Mouse (Mus musculus): ENCODE data around the gene Bcat2.
"Not testable (repeated sequence)": the region's sequence is repeated elsewhere in the genome, so short reads cannot be mapped to it uniquely, and the experiment has no call there.

Bcat2 gene

DNA sequence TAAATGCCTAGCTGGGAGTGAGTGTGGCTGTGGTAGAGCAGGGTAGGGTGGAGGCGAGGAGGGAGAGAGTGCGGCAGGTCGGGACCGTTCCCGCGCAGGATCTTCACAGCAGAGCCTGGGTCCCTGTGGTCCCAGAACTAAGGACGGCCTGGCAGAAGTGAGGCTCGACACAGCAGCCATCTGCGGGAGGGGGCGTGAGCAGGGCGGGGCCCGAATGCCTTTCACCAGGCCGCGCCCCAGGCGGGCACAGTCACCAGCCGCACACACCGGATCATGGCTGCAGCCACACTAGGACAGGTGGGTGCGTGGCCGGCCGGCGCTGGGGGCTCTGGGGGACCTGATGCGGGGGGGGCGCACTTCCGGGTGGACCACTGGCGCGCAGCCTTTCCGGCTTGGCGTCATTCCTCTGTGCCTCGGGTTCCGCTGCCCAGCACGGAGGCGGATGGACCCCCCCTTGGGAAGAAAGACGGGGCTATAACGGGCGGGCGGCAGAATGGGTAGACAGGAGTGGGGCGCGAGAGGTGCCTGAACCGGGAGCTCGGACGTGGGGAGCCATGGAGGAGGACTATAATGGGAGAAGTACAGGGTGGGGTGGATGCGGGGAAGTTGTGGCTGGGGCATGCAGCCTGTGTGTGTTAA, at the start of gene Bcat2:
TSS of gene Bcat2 (plus strand) at position 51 of the 639 bp plus-strand sequence.
- peak; percentile 64 for DNase-seq (ENCODE audit: low spot score)

DNA sequence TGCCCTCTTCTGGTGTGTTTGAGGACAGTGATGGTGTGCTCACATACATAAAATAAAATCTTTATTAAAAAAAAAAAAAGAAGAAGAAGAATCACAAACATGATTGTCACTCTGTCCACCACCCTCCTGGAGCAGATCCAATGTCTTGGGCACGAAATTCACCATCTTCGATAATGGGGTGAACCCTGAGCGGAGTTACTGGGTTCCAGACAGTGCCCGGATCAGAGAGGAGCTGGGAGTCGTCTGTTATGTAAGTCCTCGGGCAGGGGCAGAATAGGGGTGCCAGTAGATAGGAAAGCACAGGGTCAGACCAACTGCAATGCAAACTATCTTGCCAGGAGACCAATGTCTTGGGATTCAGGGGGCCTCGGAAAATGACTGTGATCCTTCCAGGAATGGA, 49.3 kb upstream of the Bcat2 start:
- DNase-seq (ENCODE audit: low spot score), result no peak

DNA sequence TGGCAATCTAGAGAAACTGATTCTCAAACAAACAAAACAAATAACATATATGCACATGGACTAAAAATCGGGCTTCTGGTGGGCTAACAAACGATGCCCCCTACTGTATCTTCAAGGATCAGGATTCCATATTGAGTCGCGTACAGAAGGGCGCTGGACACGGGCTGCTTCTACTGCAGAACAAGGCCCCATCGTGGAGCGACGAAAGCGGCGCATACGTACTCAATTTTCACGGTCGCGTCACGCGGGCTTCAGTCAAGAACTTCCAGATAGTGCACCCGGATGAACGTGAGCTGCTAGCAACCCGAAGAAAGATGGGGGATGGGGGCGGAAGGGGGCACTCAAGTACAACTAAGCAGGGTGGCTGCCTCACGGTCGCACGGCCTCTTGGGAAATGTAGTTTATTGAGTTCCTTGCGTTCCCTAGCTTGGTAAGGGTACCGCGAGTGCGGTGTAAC, 48.2 kb upstream of the Bcat2 start:
- peak; percentile 91 for DNase-seq (ENCODE audit: low spot score)

DNA sequence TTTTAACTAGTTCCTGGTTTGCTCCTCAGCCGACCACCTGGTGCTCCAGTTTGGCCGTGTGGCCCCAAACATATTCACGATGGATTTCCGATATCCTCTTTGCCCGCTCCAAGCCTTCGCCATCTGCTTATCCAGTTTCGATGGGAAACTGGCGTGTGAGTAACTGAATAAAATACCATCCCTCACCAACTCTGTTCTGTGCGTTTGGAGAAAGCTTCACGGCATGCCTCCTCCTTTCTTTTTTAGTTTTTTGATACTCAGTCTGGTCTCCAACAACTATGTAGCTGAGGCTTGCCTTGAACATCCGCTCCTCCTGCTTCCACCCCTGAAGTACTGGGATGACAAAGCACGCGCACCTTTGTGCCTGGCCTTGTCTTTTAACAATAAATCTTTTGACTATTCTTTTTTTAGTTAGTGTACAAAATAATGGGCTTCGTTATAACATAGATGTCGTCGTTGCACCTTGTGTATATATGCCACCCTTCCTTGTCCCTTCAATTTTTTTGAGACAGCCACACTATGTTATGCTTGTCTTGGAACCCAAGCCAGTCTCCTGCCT, 47.7 kb upstream of the Bcat2 start:
- DNase-seq (ENCODE audit: low spot score), result no peak

DNA sequence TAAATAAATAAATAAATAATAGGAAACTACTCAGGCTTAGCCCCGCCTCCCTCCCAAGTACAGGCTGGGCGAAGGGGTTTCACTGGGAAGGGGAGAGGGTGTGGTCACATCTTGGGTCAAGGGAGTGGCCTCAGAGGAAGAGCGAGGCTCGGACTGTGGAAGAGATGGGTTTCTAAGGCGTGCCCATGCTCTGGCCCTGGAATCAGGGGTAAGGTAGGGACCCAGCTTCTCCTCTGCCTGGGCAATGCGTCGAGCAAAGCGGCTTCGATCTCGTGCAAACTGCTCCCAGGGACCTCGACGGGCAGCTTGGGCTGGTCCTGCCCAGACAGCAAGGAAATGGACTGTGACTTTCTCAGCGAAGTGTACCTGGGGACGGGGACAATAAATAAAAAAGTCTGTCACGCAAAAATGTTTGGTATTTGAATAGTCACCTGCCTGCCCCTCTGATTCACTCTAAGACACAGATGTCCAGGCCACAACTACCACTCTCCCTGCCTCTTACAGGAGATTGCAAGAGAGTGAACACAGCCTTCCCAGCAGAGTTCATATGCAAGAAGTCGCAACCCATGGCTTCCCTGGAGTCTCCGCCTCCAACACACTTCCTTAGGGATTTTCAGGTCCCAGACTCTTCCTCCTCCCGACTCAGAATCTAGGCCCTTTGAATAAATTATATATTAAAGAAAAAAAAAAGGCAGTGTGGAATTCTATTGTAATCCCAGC, 46.8 kb upstream of the Bcat2 start:
- no peak for DNase-seq (ENCODE audit: low spot score)

DNA sequence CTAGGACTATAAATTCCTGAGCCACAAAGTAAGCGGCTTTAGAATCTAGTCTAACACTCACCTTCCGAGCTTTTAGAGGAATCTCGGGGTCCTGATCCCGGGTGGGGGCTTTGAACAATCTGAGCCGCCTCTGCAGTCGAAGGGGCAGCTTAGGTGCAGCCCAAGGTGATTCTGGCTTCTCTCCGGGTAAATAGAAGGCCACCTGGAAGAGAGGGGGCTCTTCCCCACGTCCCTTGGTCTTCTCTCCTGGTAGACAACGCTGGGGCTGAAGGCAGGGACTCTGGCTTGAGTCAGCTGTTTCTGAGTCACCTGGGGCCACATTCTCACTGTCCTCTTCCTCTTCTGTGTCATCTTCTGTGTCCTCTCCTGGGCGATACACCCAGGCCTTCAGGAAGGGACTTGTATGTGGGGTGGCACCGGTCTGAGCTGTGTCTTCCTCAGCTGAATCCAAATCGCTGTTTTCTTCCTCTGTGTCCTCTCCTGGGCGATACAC, 46.2 kb upstream of the Bcat2 start:
- DNase-seq (ENCODE audit: low spot score), result no peak

DNA sequence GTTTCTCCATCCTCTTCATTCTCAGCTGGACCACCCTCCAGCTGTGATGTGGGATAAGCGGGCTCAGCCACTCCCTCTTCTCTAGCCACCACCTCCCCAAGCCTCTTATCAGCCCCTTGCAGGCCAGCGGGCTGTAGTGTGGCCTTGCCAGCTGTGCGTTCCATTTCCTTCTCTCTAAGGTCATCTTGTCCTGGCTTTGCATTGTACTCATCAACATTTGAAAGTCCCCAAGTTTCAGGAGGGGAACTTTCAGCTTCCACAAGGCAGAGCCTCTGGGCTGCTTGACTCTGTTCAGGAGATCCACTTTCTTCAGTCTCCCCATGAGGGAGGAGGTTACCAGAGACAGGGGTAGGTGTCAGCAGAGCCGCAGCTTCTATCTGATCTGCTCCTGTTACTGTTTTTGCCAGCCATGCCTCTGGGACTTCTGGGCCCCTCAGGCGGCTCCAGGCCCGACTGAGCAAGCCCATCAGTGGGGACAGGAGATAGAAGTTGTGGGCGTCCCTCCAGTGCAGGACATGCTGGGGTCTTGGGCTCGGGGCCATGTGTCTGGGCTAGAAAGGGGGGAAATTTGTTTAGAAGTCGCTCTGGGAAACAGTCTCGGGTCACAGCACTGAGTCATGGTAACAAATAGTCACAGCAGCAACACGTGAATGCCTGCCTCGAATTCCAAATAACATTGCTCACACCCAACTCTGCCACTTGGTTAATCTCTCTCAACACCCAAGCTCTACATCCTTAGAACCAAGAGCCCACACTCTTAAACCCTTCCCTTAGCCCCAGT, 44.9 kb upstream of the Bcat2 start:
- no peak for DNase-seq (ENCODE audit: low spot score)

DNA sequence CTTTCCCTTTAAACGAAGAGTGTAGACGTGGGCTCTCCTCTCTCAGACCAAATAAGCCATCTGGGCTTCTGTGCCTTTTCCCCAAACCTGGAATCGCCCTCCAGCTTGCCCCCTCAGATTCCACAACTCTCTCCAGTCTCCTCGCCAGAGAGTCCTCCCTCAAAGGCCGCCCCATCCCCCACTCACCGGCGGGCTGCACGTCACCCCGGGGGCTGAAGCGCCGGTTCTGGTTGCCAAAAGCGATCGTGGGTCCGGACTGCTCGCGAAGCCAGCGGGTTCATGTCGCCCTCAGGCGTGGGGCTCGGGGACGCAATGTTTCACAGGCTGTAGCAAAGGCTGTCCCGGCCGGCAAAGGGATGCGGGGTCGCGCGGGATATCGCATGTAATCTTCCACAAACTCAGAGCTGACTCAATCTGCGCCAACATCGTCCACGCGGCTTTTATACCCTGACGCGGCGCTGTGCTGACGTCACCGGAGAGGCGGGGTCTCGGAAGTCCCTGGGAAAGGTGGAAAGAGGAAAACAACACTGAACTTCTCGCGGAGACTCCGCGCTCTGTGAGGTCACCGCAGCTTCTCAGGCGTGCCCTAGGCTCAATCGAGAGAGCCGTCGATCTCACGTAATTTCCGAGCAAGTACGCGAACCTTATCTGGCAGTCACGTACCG, 44.0 kb upstream of the Bcat2 start, which contains the start of the genes Ppp1r15a and Plekha4:
TSS of gene Ppp1r15a (minus strand) at position 460 of the 665 bp plus-strand sequence.
TSS of gene Plekha4 (plus strand) at position 522 of the 665 bp plus-strand sequence.
- DNase-seq (ENCODE audit: low spot score), result peak; percentile 93

DNA sequence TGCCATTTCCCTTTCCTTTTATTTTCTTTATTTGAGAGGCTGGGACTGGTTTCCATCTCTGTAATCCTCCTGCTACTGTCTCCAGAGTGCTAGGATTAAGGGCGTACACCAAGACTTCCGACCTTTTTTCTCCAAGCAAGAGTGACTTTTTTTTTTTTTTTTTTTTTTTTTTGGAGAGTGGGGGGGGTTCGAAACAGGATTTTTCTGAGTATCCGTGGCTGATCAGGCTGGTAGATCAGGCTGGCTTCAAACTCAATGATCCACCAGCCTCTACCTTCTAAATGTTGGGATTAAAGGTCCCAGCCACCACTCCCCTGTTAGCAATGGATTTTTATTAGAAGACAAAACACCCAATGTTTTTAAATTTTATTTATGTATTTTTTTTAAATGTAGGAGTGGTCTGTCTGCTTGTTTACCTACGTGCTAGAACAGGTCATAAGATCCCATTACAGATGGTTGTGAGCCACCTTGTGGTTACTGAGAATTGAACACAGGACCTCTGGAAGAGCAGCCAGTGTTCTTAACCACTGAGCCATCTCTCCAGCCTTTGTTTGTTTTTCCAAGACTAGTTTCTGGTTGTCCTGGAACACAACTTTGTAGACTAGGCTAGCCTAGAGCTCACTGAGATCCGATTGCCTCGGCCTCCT, 43.4 kb upstream of the Bcat2 start:
- no peak for DNase-seq (ENCODE audit: low spot score)

DNA sequence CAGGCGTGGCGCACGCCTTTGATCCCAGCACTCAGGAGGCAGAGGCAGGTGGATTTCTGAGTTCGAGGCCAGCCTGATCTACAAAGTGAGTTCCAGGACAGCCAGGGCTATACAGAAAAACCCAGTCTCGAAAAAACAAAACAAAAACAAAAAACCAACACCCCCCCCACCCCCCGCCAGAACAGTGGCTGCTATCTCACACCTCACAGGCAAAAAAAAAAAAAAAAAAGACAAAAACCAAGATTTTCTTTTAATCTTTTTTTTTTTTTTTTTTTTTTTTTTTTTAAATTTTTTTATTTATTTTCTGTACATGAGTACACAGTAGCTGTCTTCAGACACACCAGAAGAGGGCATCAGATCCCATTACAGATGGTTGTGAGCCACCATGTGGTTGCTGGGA, 42.8 kb upstream of the Bcat2 start:
- DNase-seq (ENCODE audit: low spot score), result not testable (repeated sequence)

DNA sequence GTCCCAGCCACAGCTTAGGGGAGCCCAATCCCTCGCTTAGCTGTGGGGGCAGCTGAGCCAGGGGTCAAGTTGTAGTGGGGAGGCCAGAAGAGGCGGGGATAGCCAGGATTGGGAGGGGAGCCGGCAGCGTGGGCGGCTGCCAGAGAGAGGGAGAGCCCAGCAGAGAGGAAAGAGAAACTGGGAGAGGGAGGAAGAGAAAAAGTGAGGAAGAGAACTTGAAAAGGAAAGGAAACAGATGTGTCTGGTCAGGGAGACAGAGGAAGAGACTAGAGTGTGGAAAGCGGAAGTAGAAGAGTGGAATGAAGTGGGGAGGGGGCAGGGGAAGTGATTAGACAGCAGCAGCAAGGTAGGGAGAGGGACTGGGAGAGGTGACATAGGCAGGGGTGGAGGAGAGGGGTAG, 40.5 kb upstream of the Bcat2 start:
- no peak for DNase-seq (ENCODE audit: low spot score)

DNA sequence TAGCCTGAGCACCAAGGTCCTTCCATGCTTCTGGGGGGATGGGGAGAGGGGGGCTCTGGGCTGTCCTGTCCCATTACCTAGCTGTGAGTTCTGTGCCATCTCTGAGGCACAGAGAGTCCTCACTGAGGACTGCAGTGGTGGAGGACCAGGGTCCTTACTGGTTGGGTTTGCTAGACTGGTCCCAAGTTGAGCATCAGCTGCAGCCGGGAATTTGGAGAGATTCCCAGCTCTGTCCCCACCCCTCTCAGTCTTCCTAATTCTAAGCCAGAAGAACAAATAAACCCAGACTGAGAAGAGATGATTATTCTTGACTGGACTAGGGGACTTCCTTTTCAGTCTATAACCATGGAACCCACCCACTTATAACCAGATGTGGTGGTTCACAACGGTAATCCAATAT, 39.3 kb upstream of the Bcat2 start:
- no peak for DNase-seq (ENCODE audit: low spot score)

DNA sequence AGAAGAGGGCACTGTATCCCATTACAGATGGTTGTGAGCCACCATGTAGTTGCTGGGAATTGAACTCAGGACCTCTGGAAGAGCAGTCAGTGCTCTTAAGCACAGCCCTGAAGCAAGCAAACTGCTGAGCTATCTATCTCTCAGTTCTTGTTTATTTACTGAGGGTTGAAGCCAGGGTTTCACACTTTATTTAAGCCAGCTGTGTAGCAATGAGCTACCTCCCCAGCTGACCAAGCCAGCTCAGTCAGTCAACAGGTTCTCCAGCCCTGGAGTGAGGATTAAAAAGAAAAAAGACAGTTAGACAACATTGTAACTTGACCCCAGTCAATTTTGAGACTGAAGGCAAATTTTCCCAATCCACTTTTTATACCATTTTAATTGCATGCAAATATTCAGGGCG, 34.3 kb upstream of the Bcat2 start:
- no peak for DNase-seq (ENCODE audit: low spot score)

DNA sequence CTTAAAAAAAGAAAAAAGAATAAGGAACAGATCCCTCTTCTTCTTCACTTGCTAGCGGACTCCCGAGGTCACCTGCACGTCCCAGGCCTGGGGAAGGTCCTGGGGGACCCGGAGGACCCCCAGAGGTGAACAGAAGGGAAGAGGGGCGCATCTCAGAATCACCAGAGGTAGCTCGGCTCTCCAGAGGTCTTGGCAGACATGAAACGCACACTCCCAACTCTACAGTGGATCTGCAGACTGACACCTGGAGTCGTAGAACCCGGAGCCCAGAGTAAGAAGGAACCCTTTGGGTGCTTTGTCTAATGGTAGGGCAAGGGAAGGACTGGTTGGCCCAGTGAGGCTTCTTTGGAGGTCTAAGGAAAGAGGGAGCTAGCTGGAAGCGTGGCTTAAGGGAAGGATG, 32.4 kb upstream of the Bcat2 start:
- no peak for DNase-seq (ENCODE audit: low spot score)

DNA sequence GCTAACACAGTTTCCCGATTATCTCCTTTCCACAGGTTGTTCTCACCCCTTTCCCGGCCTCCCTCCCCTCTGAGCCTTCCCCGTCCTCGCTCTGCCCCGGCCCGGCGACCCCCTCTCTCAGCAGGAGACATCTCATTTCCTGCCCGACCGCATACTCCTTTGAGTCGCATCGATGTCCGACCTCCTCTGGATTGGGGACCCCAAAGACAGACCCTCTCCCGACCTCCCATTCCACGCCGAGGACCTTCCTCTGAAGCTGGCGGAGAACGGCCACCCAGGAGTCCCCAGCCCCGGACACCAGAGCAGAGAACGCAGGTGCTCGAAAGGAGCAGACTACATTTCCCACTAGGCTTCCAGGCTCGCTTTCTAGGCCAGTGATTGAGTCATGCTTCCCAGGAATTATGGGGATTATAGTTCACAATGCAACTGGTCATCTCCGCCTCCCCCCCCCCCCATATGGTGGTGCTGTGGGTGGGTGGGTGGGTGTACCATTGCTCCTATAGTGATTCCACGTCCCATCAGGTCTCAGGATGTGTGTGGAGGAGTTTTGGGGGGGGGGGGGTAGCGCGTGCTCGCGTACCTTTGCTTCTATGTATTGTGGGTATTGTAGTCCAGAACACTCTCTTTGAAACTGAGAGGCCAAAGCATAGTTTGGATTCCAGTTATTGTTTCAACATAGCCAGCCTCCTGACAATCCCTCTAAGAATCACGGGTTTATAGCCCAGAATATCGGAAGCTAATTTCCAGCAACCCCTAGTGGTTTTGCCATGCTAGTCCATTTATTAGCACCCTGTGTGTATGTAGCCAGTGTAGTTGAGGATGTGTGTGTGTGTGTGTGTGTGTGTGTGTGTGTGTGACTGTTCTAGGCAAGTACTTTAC, 31.6 kb upstream of the Bcat2 start:
- DNase-seq (ENCODE audit: low spot score), result peak; percentile 73

DNA sequence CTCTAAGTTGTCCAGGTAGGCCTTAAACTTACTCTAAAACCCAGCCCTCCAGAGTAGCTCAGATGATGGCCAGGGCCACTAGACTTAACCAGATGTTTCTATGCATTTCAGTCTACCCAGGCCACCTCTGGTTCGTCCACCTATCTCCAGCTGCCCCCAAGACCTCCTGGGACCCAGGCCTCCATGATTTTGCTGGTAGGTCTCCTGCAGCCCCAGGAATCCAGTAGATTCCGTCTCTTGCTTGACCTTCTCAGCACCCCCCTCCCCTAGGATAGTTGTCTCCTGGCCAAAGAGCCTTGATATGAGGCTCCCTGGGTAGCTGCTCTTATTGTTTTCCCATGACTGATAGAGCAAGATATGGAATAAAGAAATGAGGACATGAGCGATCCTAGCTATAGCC, 30.9 kb upstream of the Bcat2 start:
- DNase-seq (ENCODE audit: low spot score), result no peak

DNA sequence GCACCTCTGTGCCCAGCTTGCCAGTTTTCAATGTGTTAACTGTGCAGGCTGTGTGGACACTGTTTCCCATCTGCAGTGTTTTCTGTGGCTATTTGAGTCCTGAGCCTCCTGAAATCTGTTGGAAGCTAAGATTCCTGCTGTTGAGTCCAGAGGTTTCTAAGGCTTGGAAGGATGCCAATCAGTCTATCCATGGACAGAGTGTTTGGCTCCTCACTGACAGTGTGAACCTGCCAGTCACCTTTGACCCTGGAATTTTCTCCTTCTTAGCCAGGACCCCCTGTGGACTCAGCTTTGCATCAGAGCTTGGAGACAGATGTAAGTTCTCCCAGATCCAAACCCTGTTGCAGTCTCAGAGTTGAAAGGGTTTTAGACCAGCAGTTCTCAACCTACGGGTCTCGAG, 29.7 kb upstream of the Bcat2 start:
- no peak for DNase-seq (ENCODE audit: low spot score)

DNA sequence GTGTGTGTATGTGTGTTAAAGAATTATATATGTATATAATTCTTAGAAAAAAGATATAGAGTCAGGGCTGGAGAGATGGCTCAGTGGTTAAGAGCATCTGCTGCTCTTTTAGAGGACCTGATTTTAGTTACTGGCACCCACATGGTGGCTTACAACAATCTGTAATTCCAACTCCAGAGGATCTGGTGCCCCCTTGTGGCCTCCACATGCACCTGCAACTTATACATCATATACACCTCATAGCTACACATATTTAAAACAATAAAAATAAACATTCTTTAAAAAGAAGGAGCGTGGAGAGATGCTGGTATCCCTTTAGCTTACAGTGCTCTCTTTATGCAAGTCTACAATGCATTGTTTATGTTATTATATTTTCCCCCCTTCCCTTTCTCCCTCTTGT, 25.4 kb upstream of the Bcat2 start:
- DNase-seq (ENCODE audit: low spot score), result no peak

DNA sequence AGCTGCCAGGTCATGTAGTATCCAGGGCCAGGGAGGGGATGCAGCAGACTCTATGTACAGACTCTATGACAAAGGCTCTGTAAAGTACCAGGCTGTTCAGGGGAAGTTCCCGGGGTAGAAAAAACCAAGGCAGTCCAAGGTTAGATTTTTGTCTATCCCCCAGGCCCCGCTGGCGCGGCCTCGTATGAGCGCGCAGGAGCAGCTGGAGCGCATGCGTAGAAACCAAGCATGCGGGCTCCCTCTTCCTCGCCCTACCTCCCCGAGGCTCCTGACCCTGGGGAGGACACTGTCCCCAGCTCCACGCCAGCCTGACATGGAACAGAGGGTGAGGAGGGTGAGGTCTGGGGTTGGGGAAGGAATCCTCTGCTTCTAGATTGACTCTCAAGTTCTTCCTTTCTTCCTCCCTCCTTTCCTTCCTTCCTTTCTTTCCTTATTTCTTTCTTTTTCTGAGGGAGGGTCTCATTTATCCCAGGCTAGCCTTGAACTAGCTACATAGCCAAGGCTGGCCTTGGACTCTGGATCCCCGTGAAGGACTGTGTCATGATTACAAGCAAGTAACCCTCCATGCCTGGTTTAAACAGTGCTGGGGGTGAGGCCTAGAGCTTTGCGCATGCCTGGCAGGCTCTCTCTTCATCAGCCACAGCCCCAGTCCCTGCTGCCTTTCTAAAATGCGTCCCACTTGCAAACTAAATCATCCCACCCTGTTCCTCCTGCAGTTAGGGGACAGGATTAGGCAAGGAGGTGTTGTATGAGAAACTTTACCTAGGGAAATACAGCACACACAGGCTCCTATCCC, 20.1 kb upstream of the Bcat2 start:
- no peak for DNase-seq (ENCODE audit: low spot score)

Measured in layer of hippocampus, adult 11-12 months (tissue).